Mouse (Mus musculus) neural tube, embryonic 13.5 days (tissue): Measurements from ENCODE around the gene Itm2b. TPM values are rescaled to one million over a fixed set of nuclear protein-coding genes. Genes with fewer than 3 reads are reported as not detected.

Experiments used
- ATAC-seq: fragments of 200-750 bp; cut with Nextera tagmentation; 2 replicates; pipeline ENCODE4 v1.8.0; 2017; ENCODE audit warnings: low read depth, mild to moderate bottlenecking, moderate TSS enrichment, moderate library complexity
- H3K27ac ChIP-seq: fragments of 300-500 bp; sonication (generic); replicated peaks from 2 replicates; pipeline ENCODE4 v1.5.1; 2015; ENCODE audit warnings: moderate library complexity, mild to moderate bottlenecking, inconsistent platforms
- H3K27me3 ChIP-seq: fragments of 300-500 bp; sonication (generic); 2 replicates; pipeline ENCODE4 v1.6.1; 2015; ENCODE audit warnings: mild to moderate bottlenecking, inconsistent platforms
- H3K36me3 ChIP-seq: fragments of 300-500 bp; sonication (generic); 2 replicates; pipeline ENCODE4 v1.6.1; 2015; ENCODE audit warnings: mild to moderate bottlenecking, inconsistent platforms
- H3K4me1 ChIP-seq: fragments of 300-500 bp; sonication (generic); replicated peaks from 2 replicates; pipeline ENCODE4 v1.6.1; 2015; ENCODE audit warnings: inconsistent platforms
- H3K4me2 ChIP-seq: fragments of 300-500 bp; sonication (generic); 2 replicates; pipeline ENCODE4 v1.6.1; 2015; ENCODE audit warnings: inconsistent platforms, mild to moderate bottlenecking, moderate library complexity
- H3K4me3 ChIP-seq: fragments of 300-500 bp; sonication (generic); 2 replicates; pipeline ENCODE4 v1.5.1; 2015; ENCODE audit warnings: mild to moderate bottlenecking, inconsistent platforms
- H3K9ac ChIP-seq: fragments of 300-500 bp; sonication (generic); 2 replicates; pipeline ENCODE4 v1.6.1; 2015; ENCODE audit warnings: moderate library complexity, mild to moderate bottlenecking, inconsistent platforms
- H3K9me3 ChIP-seq: fragments of 300-500 bp; sonication (generic); 2 replicates; pipeline ENCODE4 v1.6.1; 2016; ENCODE audit warnings: inconsistent platforms
- WGBS: fragments of 180-500 bp; shearing (Covaris S2); methylation state at CpG from one replicate; pipeline ENCODE4 v1.1.7; 2015; 5-methylcytosine and 5-hydroxymethylcytosine counted together
- polyA plus RNA-seq: library from polyadenylated mRNA; unstranded; fragments of >200 nt; fragmentation: Nextera tagmentation; extraction: Ambion mirVana; gene quantifications from 2 replicates; pipeline ENCODE4 v1.2.1, GENCODE M21; 2015

Itm2b gene
- polyA plus RNA-seq, 1 experiment from 2014 or later, result 781 TPM

- Histone ChIP-seq H3K4me3 (no peak overlapping the region), H3K9ac (no peak overlapping the region), H3K9me3 (no peaks in the 10 kb centered on the region), H3K4me1 (no peaks in the 10 kb centered on the region), H3K36me3 (peaks cover 20% of the 10 kb centered on the region), H3K27me3 (no peaks in the 10 kb centered on the region), H3K27ac (no peak overlapping the region), H3K4me2 (no peak overlapping the region)
- WGBS, result 93% methylated on average over 5 of the region's 5 CpGs
- no peak for ATAC-seq
Measured at GRCm38 (mm10) chr14:73351118-73351517, 34.0 kb downstream of the Itm2b start.

DNA sequence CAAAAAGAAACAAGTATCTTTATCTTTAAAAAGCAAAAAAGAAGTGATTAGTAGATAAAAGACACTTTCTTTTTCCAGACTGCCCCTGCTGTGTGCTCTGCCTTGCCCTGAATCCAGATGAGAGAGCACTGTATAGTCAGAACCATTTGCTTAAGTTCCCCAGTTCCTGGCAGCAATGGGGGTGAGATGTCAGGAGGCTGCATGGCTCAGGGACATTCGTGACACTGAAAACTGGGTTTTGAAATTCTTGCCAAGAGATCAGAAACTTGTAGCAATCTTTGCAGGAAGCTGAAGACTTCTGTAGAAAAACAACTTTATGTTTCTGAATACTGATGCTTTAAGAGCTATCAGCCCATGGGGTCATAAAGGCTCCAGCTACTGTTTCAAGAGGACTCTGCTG is 35.1 kb downstream of the Itm2b start:
- Histone ChIP-seq H3K27me3 (no peaks in the 10 kb centered on the region), H3K4me1 (no peaks in the 10 kb centered on the region), H3K36me3 (peaks cover 13% of the 10 kb centered on the region), H3K9ac (no peak overlapping the region), H3K27ac (no peak overlapping the region), H3K4me3 (no peak overlapping the region), H3K4me2 (no peak overlapping the region), H3K9me3 (no peaks in the 10 kb centered on the region)
- WGBS, result 45% methylated on average over 1 of the region's 1 CpGs
- no peak for ATAC-seq

GRCm38 (mm10) chr14:73349061-73349670 is 35.9 kb downstream of the Itm2b start:
- Histone ChIP-seq H3K4me1 (no peaks in the 10 kb centered on the region), H3K27me3 (no peaks in the 10 kb centered on the region), H3K9me3 (no peaks in the 10 kb centered on the region), H3K4me2 (no peak overlapping the region), H3K27ac (no peak overlapping the region), H3K4me3 (no peak overlapping the region), H3K9ac (no peak overlapping the region), H3K36me3 (peaks cover 13% of the 10 kb centered on the region)
- WGBS, result 62% methylated on average over 7 of the region's 7 CpGs
- no peak for ATAC-seq

GRCm38 (mm10) chr14:73347302-73347701 is 37.8 kb downstream of the Itm2b start:
- H3K27me3 ChIP-seq, result no peaks in the 10 kb centered on the region
- no peak overlapping the region for H3K4me2 ChIP-seq
- no peak overlapping the region for H3K27ac ChIP-seq
- H3K9ac ChIP-seq, result no peak overlapping the region
- H3K9me3 ChIP-seq, result no peaks in the 10 kb centered on the region
- 86% methylated on average over 9 of the region's 9 CpGs for WGBS
- no peak overlapping the region for H3K4me3 ChIP-seq
- no peak for ATAC-seq
- no peaks in the 10 kb centered on the region for H3K36me3 ChIP-seq
- H3K4me1 ChIP-seq, result no peaks in the 10 kb centered on the region

GRCm38 (mm10) chr14:73345614-73346013 is 39.5 kb downstream of the Itm2b start:
- Histone ChIP-seq H3K36me3 (no peaks in the 10 kb centered on the region), H3K27ac (no peak overlapping the region), H3K4me2 (no peak overlapping the region), H3K4me3 (no peak overlapping the region), H3K27me3 (no peaks in the 10 kb centered on the region), H3K9me3 (no peaks in the 10 kb centered on the region), H3K4me1 (no peaks in the 10 kb centered on the region), H3K9ac (no peak overlapping the region)
- no peak for ATAC-seq
- 87% methylated on average over 4 of the region's 4 CpGs for WGBS

GRCm38 (mm10) chr14:73340051-73340755 is 44.9 kb downstream of the Itm2b start:
- Histone ChIP-seq H3K36me3 (no peaks in the 10 kb centered on the region), H3K9me3 (no peaks in the 10 kb centered on the region), H3K9ac (no peak overlapping the region), H3K4me2 (no peak overlapping the region), H3K27ac (no peak overlapping the region), H3K27me3 (no peaks in the 10 kb centered on the region), H3K4me3 (no peak overlapping the region), H3K4me1 (no peaks in the 10 kb centered on the region)
- no peak for ATAC-seq
- 65% methylated on average over 6 of the region's 6 CpGs for WGBS

GRCm38 (mm10) chr14:73339615-73340014 is 45.5 kb downstream of the Itm2b start:
- WGBS, result 80% methylated on average over 3 of the region's 3 CpGs
- H3K4me2 ChIP-seq, result no peak overlapping the region
- H3K27me3 ChIP-seq, result no peaks in the 10 kb centered on the region
- H3K9me3 ChIP-seq, result no peaks in the 10 kb centered on the region
- H3K9ac ChIP-seq, result no peak overlapping the region
- no peaks in the 10 kb centered on the region for H3K4me1 ChIP-seq
- no peaks in the 10 kb centered on the region for H3K36me3 ChIP-seq
- no peak overlapping the region for H3K4me3 ChIP-seq
- ATAC-seq, result no peak
- no peak overlapping the region for H3K27ac ChIP-seq

DNA sequence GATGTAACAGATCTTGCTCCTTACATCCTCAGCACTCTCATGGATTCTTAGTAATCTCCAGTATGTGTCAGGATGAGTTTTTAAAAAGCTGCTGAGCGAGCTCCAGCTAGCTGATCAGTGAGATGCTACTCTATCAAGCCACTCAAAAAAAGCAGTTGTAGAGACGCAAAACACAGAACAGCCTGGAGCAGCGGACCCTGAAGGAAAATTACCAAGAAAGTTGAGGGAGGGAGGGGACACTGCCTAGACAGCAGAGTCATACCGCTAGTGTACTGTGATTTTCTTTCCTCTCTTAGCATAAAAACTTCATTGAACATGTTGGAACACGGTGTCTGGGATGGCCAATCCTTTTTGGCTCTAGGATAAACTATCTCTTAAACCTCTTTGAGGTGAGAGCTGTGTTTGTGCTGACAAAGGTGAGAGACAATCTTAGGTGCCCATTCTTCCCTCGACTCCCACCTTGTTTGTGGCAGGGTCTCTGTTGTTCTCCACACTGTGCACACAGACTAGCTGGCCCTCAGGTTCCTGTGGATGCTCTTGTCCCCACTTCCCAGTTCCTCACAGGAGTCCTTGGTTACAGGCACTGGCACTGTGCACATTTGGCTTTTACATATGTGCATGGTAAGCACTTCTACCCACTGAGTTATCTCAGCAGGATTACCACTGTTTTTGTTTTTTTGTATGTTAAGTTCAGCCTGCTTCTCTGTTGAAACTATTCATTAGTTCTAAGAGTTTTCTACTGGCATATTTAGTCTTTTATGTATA is 48.6 kb downstream of the Itm2b start:
- H3K36me3 ChIP-seq, result no peaks in the 10 kb centered on the region
- no peaks in the 10 kb centered on the region for H3K4me1 ChIP-seq
- no peaks in the 10 kb centered on the region for H3K27me3 ChIP-seq
- H3K4me2 ChIP-seq, result no peak overlapping the region
- H3K4me3 ChIP-seq, result no peak overlapping the region
- ATAC-seq, result no peak
- no peak overlapping the region for H3K9ac ChIP-seq
- no peak overlapping the region for H3K27ac ChIP-seq
- no peaks in the 10 kb centered on the region for H3K9me3 ChIP-seq
- WGBS, result 84% methylated on average over 6 of the region's 6 CpGs

DNA sequence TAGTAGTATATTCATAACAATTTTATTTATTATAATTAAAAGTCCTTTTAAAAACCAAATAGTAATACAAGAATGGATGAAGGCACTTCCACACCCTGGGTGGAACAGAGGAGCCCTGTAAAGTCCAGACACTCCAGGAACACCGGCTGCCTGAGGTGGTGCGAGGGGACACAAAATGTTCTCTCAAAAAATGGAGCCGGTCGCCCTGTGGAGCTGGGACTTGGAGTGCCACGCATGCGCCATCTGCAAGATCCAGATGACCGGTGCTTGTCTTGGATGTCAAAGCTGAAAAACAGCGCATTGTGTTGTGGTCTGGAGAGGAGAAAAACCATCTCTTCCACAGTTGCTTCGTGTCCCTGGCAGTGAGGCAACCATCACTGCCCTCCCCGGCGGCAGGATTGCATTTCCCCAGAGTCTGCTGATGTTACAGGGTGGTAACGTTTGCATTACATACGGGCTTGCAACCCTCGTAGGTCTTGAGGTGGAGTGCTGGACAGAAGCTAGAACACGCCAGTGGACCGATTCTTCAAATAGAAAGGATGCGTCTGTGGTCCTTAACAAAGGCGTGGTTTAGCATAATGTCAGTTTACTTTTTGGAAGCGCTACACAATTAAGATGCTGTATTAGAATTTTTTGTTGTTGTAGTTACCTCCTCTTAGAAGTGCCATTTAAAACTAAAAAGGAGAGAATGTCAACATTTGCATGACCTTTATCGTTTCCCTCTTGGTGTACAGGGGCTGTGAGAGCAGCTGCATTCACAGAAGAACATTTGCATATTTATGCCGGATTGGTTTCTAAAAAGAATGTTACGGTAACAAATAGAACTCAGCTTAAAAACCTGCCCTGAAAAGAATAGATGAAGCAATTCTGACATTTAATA is 49.9 kb downstream of the Itm2b start:
- Histone ChIP-seq H3K4me3 (no peak overlapping the region), H3K27ac (no peak overlapping the region), H3K27me3 (no peaks in the 10 kb centered on the region), H3K9me3 (no peaks in the 10 kb centered on the region), H3K4me2 (0 out of 2 replicates have a peak overlapping the region, but pooled peaks have one; percentile 7), H3K4me1 (no peaks in the 10 kb centered on the region), H3K9ac (no peak overlapping the region), H3K36me3 (no peaks in the 10 kb centered on the region)
- WGBS, result 67% methylated on average over 22 of the region's 22 CpGs
- no peak for ATAC-seq

DNA sequence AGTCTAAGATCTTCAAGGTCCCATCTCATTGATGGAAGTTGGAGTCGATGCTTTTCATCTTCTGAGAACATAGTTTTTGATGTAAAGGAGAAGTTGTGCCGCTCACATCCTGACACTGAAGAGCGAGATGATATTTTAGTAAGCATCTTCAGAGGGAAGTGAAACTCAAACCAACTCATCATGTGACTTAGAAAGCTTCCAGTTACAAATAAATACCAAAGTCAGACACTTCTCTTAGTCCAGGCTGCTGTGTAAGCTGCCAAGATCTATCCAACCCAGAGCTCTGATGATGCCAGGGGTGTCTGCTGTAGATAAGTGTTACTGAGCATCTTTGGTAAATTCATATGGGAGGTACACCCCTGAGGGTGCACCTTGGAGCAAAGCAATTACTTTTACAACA is 51.2 kb downstream of the Itm2b start:
- Histone ChIP-seq H3K9me3 (no peaks in the 10 kb centered on the region), H3K9ac (no peak overlapping the region), H3K4me2 (no peak overlapping the region), H3K27me3 (no peaks in the 10 kb centered on the region), H3K27ac (no peak overlapping the region), H3K36me3 (no peaks in the 10 kb centered on the region), H3K4me3 (no peak overlapping the region), H3K4me1 (no peaks in the 10 kb centered on the region)
- WGBS, result 92% methylated on average over 3 of the region's 3 CpGs
- ATAC-seq, result no peak

- ATAC-seq, result no peak
Measured at GRCm38 (mm10) chr14:73331386-73331785, 53.7 kb downstream of the Itm2b start.

GRCm38 (mm10) chr14:73329871-73330270 is 55.2 kb downstream of the Itm2b start:
- Histone ChIP-seq H3K4me2 (no peak overlapping the region), H3K27me3 (no peaks in the 10 kb centered on the region), H3K4me3 (no peak overlapping the region), H3K27ac (no peak overlapping the region), H3K4me1 (peaks cover 10% of the 10 kb centered on the region), H3K36me3 (no peaks in the 10 kb centered on the region), H3K9me3 (no peaks in the 10 kb centered on the region), H3K9ac (no peak overlapping the region)
- no peak for ATAC-seq
- whole genome bisulfite sequencing, result 92% methylated on average over 2 of the region's 2 CpGs

More at GRCm38 (mm10) chr14:73331386-73331785, 53.7 kb downstream of the Itm2b start:
- Histone ChIP-seq H3K9ac (no peak overlapping the region), H3K4me1 (peaks cover 8% of the 10 kb centered on the region), H3K27ac (no peak overlapping the region), H3K4me3 (no peak overlapping the region), H3K4me2 (no peak overlapping the region), H3K27me3 (no peaks in the 10 kb centered on the region), H3K9me3 (no peaks in the 10 kb centered on the region), H3K36me3 (no peaks in the 10 kb centered on the region)
- 87% methylated on average over 4 of the region's 4 CpGs for WGBS
